Mouse (Mus musculus) heart, postnatal 4 days (tissue): ENCODE data around the gene Ptprz1. TPM values are rescaled to one million over a fixed set of nuclear protein-coding genes. Genes with fewer than 3 reads are reported as not detected.

Source experiments
- DNase-seq: peaks from one replicate; pipeline ENCODE4 v3.0.0; 2021
- total RNA-seq, 2 experiments: library from RNA; stranded (reverse); gene quantifications; 2 replicates each; pipeline ENCODE4 v1.2.3; 2021

Ptprz1 gene
- total RNA-seq, result 1 to 10 TPM; 2.8 to 3.4 TPM

- peak; percentile 52 for DNase-seq
Observed at GRCm38 (mm10) chr6:22874781-22875613, at the start of gene Ptprz1. Ptprz1 (plus strand) TSS chr6:22875502.

- peak; percentile 5 for DNase-seq
Observed at GRCm38 (mm10) chr6:22833637-22834036, 41.7 kb upstream of the Ptprz1 start.

DNA sequence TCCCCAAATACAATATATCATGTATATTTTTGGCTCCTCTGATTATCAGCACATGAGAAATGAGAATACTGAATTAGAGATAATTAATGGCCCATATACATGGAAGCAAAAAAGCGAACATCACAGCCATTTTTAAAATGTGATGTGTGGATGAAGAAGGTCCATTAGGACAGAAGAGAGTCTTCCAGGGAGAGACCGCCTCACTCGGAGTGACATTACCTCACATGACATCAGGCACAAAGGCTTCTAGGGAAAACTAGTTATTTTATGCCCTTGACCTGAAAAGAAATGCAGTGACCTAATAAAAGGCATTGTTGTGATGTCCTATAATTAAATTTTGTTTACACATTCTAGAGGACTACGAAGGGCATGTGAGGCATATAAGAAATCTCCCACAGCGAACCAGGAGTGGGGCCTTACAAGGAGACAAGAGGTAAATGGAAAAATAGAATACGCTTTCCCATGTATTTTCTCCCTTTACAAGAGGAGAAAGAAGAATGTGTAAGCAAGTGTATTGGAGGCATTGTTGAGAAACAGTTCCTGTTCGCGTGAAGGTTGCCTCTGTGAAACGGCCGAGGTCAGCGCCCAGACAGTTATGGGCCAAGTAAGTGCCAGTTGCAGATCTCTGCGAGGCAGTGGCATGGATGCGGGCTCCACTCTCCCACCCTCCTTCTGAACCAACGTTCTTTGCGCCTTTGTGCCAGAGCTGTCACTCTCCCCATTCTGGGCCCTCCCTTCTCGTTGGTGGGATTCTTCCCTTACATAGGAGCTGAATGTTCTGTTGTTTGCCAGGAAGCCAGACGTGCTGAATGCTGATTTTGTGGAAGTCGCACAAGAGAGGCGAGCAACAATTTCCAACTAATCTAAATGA lies 41.0 kb upstream of the Ptprz1 start:
- no peak for DNase-seq

GRCm38 (mm10) chr6:22875614-22876541 lies 576 bp downstream of the Ptprz1 start:
- peak; percentile 6 for DNase-seq

GRCm38 (mm10) chr6:22887978-22888377 lies 12.7 kb downstream of the Ptprz1 start:
- DNase-seq, result no peak

DNA sequence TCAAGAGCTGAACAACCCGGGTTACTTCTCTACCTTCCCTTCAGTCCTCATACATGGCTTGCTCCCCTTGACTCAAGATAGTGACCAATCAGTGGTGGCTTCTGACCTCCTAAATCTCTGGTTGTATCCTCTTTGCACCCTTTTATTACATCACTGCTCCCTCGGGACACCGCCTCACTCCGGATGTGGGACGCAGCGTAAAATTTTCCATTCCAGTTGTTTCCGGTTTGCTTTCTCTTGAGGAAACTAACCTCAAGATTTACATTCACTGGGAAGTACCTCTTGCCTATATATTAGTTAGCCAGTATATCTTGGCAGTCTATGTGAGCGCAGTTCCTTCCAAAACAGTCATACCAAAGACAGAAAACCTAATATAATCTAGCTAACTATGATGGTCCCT lies 14.0 kb downstream of the Ptprz1 start:
- DNase-seq, result no peak

DNA sequence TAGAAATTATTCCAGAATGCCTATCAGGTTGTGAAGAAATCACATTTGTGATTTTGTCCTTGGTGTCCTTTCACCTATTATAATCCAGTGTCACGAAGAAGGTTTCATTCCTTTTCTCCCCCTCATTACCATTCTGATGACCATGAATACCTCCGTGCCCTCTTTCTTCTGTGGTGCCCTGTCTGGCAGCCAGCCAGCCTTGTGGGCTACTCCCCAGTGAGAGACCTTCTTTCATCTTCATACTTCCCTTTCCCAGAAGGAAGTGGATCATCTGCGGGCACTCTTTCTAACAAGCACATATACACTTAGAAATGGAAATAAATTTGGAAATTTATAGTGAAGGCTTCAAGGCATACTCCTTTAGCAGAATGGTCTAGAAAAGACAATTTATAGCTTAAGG lies 26.7 kb downstream of the Ptprz1 start:
- DNase-seq, result no peak

DNA sequence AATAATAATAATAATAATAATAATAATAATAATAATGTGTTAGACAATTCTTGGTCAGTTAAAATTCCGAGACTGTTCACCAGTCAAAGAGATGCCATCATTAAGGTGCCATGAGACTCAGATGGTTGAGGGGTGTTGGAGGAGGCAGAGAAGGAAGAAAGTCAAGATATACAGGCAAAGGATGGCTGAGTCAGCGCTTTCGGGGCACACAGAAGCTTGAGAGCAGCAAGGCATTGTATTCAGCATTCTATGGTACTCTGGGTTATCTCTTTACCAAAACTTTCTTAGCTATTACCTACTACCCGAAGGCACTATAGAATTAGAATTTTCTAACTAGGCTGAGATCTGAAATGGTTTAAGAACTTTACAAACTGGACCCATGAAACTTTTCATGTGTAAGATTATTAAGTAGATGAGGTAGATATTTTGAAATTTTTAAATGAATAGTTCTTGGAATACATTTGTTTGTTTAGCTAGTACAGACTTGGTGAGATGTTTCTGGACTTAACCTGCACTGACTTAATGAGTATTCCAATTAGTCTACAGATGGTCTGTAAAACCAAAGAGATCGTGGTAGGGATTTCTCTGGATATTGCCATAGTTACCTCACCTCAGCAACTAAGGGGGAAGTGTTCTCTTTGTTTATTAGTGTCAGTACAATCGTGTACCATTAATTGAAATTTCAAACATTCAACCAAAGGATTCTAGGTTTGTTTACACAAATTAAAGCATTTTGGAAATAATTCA lies 33.4 kb downstream of the Ptprz1 start:
- no peak for DNase-seq

- no peak for DNase-seq
Observed at GRCm38 (mm10) chr6:22909257-22909907, 34.1 kb downstream of the Ptprz1 start.

- DNase-seq, result no peak
Observed at GRCm38 (mm10) chr6:22909908-22910260, 34.6 kb downstream of the Ptprz1 start.

DNA sequence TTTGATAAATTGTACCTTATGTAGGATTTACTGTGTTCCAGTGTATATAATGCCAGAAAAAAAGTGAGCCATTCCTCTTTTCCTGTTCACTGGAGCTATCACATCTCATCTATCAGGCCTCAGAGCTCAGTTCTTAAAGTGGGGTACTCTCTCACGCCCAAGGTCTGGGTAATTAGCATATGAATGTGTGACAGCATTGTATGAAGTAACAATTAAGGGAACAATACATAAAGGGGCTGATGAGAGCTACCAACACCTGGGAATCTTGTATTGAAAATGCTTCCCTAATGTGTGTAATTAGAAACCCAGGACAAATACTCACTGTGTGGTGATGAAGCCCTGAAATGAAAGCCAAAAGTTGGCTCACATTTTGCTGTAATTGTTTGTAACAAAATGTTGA lies 47.6 kb downstream of the Ptprz1 start:
- no peak for DNase-seq

DNA sequence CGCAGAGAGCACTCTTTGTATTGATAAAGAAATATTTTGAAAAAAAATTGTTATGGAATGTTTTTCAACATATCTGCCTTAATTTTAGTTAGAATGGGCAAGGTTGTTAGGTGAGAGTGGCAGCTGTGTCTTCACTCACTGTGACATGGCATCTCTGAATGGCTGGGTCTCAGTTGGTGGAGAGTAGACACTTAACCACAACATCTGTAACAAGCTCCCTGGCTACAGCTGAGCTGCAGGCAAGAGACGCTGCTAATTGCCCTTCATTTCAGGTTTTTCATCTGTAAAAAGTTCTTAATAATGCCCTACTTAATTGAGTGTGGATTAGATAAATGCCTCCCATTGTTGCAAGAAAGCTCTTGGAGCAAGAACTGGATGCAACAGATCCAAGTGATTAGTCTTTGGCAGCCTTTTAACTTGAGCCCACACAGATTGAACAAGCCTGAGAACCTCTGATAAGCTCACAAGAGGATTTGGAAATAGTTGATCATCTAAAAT lies 57.5 kb downstream of the Ptprz1 start:
- DNase-seq, result no peak

GRCm38 (mm10) chr6:22937126-22937525 lies 61.8 kb downstream of the Ptprz1 start:
- DNase-seq, result no peak

GRCm38 (mm10) chr6:22937526-22937925 lies 62.2 kb downstream of the Ptprz1 start:
- no peak for DNase-seq

DNA sequence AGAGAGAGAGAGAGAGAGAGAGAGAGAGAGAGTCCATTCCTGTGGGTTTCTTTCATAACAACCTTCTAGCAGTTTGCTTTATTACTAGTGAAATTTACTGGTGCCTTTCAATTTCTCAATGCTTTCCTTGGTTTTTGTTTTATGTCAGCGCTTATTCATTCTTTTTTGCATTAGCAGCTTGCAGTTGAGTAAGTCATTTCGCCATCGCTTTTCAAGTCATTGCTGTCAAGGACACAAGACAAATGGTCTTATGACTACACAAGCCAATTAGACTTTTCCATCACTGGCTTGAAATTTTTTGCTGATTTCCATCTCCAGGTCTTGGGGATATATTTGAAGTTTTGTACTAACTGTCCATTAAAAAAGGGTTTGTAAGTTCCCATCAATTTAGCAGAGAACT lies 68.9 kb downstream of the Ptprz1 start:
- DNase-seq, result no peak

DNA sequence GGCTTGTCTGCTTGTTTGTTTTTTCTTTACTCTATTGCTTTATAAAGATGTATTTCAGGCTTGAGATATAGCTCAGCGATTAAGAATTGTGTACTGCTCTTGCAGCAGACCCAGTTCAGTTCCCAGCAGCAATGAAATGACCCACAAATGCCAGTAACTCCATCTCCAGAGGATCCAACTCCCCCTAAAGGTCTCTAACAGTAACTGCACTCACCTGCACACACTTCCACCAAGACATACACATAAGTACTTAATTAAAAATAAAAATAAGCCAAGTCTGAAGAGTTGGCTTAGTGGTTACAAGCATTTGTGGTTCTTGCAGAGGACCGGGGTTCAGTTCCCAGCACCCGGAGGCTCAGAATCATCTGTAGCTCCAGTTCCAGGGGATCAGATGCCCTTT lies 88.1 kb downstream of the Ptprz1 start:
- DNase-seq, result no peak

DNA sequence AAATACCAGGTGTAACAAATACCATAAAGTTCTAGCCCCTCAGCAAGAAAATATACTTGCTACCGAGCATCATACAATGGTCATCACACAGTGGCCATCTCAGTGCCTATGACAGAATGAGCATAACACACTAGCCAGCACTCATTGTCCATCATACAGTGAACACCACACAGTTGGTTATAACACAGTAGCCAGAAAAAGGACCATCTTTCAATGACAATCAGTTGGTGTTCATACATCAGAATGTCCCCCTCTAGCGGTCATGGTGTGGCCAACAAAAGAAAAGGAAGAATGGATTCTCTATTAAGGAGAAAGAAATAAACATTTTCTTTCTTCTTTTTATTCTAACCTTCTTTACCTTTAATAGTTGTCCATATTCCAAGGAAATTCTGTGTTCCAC lies 92.8 kb downstream of the Ptprz1 start:
- DNase-seq, result no peak

GRCm38 (mm10) chr6:22983769-22984519 lies 108.6 kb downstream of the Ptprz1 start:
- no peak for DNase-seq

DNA sequence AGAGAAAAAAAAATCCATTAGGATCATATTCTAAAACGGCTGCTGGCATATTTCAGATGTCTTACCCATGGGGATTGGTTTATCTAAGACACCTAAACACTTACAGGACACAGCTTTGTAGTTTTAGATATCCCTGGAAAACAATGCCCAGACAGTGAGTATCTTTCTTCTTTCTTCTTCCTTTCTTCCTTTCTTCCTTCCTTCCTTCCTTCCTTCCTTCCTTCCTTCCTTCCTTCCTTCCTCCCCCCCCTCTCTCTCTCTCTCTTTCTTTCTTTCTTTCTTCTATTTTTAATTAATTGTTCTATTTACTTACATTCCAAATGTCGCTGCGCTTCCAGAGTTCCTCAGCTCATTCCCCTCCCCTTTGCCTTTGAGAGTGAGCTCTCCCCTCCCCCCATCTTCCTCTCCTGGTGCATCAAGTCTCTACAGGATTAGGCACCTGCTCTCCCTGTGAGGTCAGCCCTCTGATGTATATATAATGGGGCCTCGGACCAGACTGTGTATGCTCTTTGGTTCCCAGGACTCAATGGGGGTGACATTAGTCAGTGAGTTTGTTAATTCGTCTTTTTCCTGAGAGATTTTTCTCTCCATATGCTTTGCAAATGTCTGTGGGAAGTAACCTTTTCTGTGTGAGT lies 109.3 kb downstream of the Ptprz1 start:
- DNase-seq, result no peak

DNA sequence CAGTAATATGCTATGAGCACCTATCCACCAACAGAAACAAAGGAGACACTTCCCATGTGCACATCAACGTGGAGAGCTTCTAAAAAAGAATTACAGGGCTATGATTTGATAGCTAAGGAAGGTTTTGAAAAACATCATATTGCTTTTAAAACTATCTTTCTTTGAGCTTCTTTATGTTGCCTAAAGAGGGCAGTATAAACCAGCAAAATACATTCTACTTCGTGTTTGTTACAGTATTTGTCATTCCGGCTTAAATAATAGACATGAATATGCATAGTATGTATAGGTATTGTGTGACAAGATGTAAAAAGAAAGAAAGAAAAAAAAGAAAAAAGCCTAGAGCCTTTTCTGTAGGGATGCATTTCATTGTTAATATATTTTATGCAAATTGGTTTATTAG lies 127.8 kb downstream of the Ptprz1 start:
- DNase-seq, result no peak
